Mouse (Mus musculus) inflammation-experienced regulatory T-cells (primary cell): ENCODE results near the gene Bard1. TPM values are rescaled to one million over a fixed set of nuclear protein-coding genes. Genes with fewer than 3 reads are reported as not detected.

Source experiments
- polyA plus RNA-seq, 2 experiments: library from polyadenylated mRNA; unstranded; fragments of 100-300 nt; shearing (Covaris generic); gene quantifications; one replicate each; pipeline ENCODE4 v1.2.1; 2017

Gene Bard1
- polyA plus RNA-seq: under 1 TPM; 0.19 to 0.37 TPM

GRCm38 (mm10) chr1:71102344-71103173 lies at the start of gene Bard1:
Gene Bard1 (minus strand): TSS chr1:71103146.

